Mouse (Mus musculus) small intestine, adult 2 months (tissue): Measurements from ENCODE around the gene Elavl4.

Source experiments
- CTCF ChIP-seq: fragments of 200-500 bp; IDR thresholded peaks from 2 replicates; pipeline ENCODE4 v1.5.1; 2012; ENCODE audit warnings: low read depth, mild to moderate bottlenecking, control low read depth, inconsistent platforms, low read length, moderate library complexity, mixed read lengths; ENCODE audit not compliant: insufficient replicate concordance, insufficient read length; ENCODE audit errors: extremely low read depth
- POLR2A ChIP-seq: fragments of 200-500 bp; IDR thresholded peaks from 2 replicates; pipeline ENCODE4 v1.6.1; 2012; ENCODE audit warnings: low read depth, mild to moderate bottlenecking, control low read depth, inconsistent platforms, low read length, moderate library complexity

- no peak for TF ChIP-seq CTCF
- TF ChIP-seq POLR2A: no peak
Measured at GRCm38 (mm10) chr4:110209613-110210012, 142.1 kb downstream of the Elavl4 start.
